Mouse (Mus musculus): ENCODE measurements around the gene Iars. TPM values are rescaled to one million over a fixed set of nuclear protein-coding genes. Genes with fewer than 3 reads are reported as not detected.

The Iars gene
- total and polyA plus RNA-seq, 3 experiments = 86.4 to 4,419 (median 178) TPM

- TF ChIP-seq SMC3 (IDR thresholded peaks at IDR 0.05; ENCODE audit: low read depth, low read length) = no peak
- no peak for TF ChIP-seq ZNF384 (IDR thresholded peaks at IDR 0.05; ENCODE audit: low read depth, low read length)
- no peak for DNase-seq (ENCODE audit: low read depth, low spot score)
- Histone ChIP-seq H3K9me3 (replicated peaks; ENCODE audit: insufficient read depth, low read length) (no peaks in the 10 kb centered on the region), H3K36me3 (ENCODE audit: control insufficient read depth in 1 of 2, insufficient read depth in 2 of 2, low read length in 2 of 2) (peaks cover 0 to 11% of the 10 kb centered on the region in 2 experiments; a peak in 2 of 4 replicates), H3K4me1 (ENCODE audit: control insufficient read depth in 1 of 2, insufficient read depth in 2 of 2, low read length in 2 of 2) (peaks cover 2 to 6% of the 10 kb centered on the region in 2 experiments; a peak in 2 of 4 replicates), H3K27me3 (ENCODE audit: control insufficient read depth in 1 of 2, insufficient read depth in 2 of 2, low read length in 2 of 2) (no peaks in the 10 kb centered on the region), H3K9ac (ENCODE audit: control insufficient read depth, low read depth, low read length, poor library complexity, severe bottlenecking) (no peak overlapping the region), H3K4me3 (ENCODE audit: control insufficient read depth in 1 of 2, insufficient read depth in 1 of 2, low read depth in 2 of 2, low read length in 2 of 2) (no peak overlapping the region), H3K79me2 (ENCODE audit: control insufficient read depth, insufficient read depth, low read length, poor library complexity) (no peaks in the 10 kb centered on the region), H3K27ac (ENCODE audit: control insufficient read depth, low read depth, low read length) (no peak overlapping the region)
Observed at GRCm38 (mm10) chr13:49741285-49742040, 59.6 kb downstream of the Iars start.

- TF ChIP-seq MEF2A (IDR thresholded peaks at IDR 0.05; ENCODE audit: extremely low read depth, insufficient replicate concordance, low read depth, low read length, poor library complexity, severe bottlenecking) = no peak
- TF ChIP-seq ZMIZ1 (IDR thresholded peaks at IDR 0.05; ENCODE audit: low read depth, low read length) = no peak
- no peak for TF ChIP-seq USF1 (IDR thresholded peaks at IDR 0.05; ENCODE audit: low read depth, low read length)
- TF ChIP-seq NRF1 (IDR thresholded peaks at IDR 0.05; ENCODE audit: insufficient read depth, low read depth, low read length, poor library complexity, severe bottlenecking) = no peak
- no peak for TF ChIP-seq NELFE (IDR thresholded peaks at IDR 0.05; ENCODE audit: low read depth, low read length)
- TF ChIP-seq ZC3H11A (IDR thresholded peaks at IDR 0.05; ENCODE audit: low read depth, low read length) = no peak
- TF ChIP-seq ZKSCAN1 (IDR thresholded peaks at IDR 0.05; ENCODE audit: low read depth, low read length) = no peak
- no peak for TF ChIP-seq SIN3A (IDR thresholded peaks at IDR 0.05; ENCODE audit: low read length)
- TF ChIP-seq RAD21 (IDR thresholded peaks at IDR 0.05; ENCODE audit: low read depth, low read length) = no peak
- TF ChIP-seq GATA1 (IDR thresholded peaks at IDR 0.05; ENCODE audit: low read depth, low read length) = no peak
- TF ChIP-seq CTCF (IDR thresholded peaks at IDR 0.05 in 2 of 3, conservative IDR thresholded peaks at IDR 0.05 in 1 of 3; ENCODE audit: control insufficient read depth in 1 of 3, insufficient read depth in 1 of 3, low read depth in 2 of 3, low read length in 3 of 3, poor library complexity in 1 of 3, severe bottlenecking in 1 of 3) = no peak
- no peak for TF ChIP-seq E2F4 (IDR thresholded peaks at IDR 0.05; ENCODE audit: borderline replicate concordance, low read depth, low read length)
- no peak for TF ChIP-seq ETS1 (IDR thresholded peaks at IDR 0.05; ENCODE audit: low read depth, low read length)
- no peak for TF ChIP-seq MAX (IDR thresholded peaks at IDR 0.05; ENCODE audit: low read length)
- no peak for TF ChIP-seq TAL1 (IDR thresholded peaks at IDR 0.05; ENCODE audit: low read length)
- Histone ChIP-seq H3K27me3 (ENCODE audit: control insufficient read depth in 1 of 2, insufficient read depth in 2 of 2, low read length in 2 of 2) (no peaks in the 10 kb centered on the region), H3K9ac (ENCODE audit: control insufficient read depth, low read depth, low read length, poor library complexity, severe bottlenecking) (no peak overlapping the region), H3K27ac (ENCODE audit: control insufficient read depth, low read depth, low read length) (no peak overlapping the region), H3K4me3 (ENCODE audit: control insufficient read depth in 1 of 2, insufficient read depth in 1 of 2, low read depth in 2 of 2, low read length in 2 of 2) (no peak overlapping the region), H3K79me2 (ENCODE audit: control insufficient read depth, insufficient read depth, low read length, poor library complexity) (no peaks in the 10 kb centered on the region), H3K4me1 (ENCODE audit: control insufficient read depth in 1 of 2, insufficient read depth in 2 of 2, low read length in 2 of 2) (peaks cover 2 to 12% of the 10 kb centered on the region in 2 experiments), H3K9me3 (replicated peaks; ENCODE audit: insufficient read depth, low read length) (no peaks in the 10 kb centered on the region), H3K36me3 (ENCODE audit: control insufficient read depth in 1 of 2, insufficient read depth in 2 of 2, low read length in 2 of 2) (peaks cover 0 to 5% of the 10 kb centered on the region in 2 experiments; a peak in 2 of 4 replicates)
- DNase-seq (ENCODE audit: low read depth, low spot score) = no peak
Observed at GRCm38 (mm10) chr13:49756591-49756990, 74.7 kb downstream of the Iars start.
